Comparison of ENCODE assay signal across 9 mouse cellular contexts in genomic region chr11:54304471-54304873, GRCm38 (mm10). TPM values are rescaled to one million over a fixed set of nuclear protein-coding genes. Genes with fewer than 3 reads are reported as not detected.
A peak's percentile ranks its signal among the peaks of the same experiment; 100 is the strongest.
DNase-seq lines count a peak whose midpoint lies in the region; ATAC-seq lines count a peak whose summit lies in the region.
"Had no signal": no experiment of that assay in that cellular context is flagged by ENCODE, and none has a peak within 500 bp of the region (broad histone marks: within the 10 kb centered on the region; RNA-seq: fewer than 3 reads in every experiment).

No protein-coding gene starts in this region.

- no peak for ATAC-seq in heart, embryonic 16.5 days (replicated peaks; ENCODE audit: extremely low read depth, insufficient read depth, low FRiP score)
- ATAC-seq in hindbrain, embryonic 13.5 days (ENCODE audit: low FRiP score): peak; percentile 47
- ATAC-seq in midbrain, embryonic 14.5 days (ENCODE audit: low FRiP score, low TSS enrichment): no peak; the same call in 1 of the 2 replicates
- no peak for ATAC-seq in inflammation-experienced regulatory T-cells, adult 6 months
- ATAC-seq: Patski had no signal

- peaks cover 8% of the 10 kb centered on the region for H3K4me1 ChIP-seq in heart, embryonic 16.5 days (ENCODE audit: control insufficient read depth, insufficient read depth, low read length)
- peaks cover 44% of the 10 kb centered on the region for H3K4me1 ChIP-seq in hindbrain, embryonic 13.5 days (replicated peaks)
- H3K4me1 ChIP-seq in midbrain, embryonic 14.5 days (ENCODE audit: control insufficient read depth, insufficient read depth, low read length): peaks cover 32% of the 10 kb centered on the region

- no peak for DNase-seq in heart, adult 8-10 months (ENCODE audit: low spot score)
- DNase-seq in cerebellum, postnatal 25 days: peak; percentile 64 to 67
- peak; percentile 70 for DNase-seq in midbrain, embryonic 14.5 days
- no peak for DNase-seq in ovary, postnatal 10 days (ENCODE audit: low spot score)
- no peak for DNase-seq in spleen, adult 18-20 months

- H3K36me3 ChIP-seq in heart, embryonic 16.5 days (ENCODE audit: control insufficient read depth, insufficient read depth): no peaks in the 10 kb centered on the region
- H3K36me3 ChIP-seq in hindbrain, embryonic 13.5 days: no peaks in the 10 kb centered on the region
- H3K36me3 ChIP-seq in midbrain, embryonic 14.5 days (ENCODE audit: control insufficient read depth, insufficient read depth, low read length): no peaks in the 10 kb centered on the region

- 0 out of 2 replicates have a peak overlapping the region, but pooled peaks have one; percentile 50 for H3K9ac ChIP-seq in heart, embryonic 16.5 days (ENCODE audit: low read length)
- peak overlapping the region; percentile 94 for H3K9ac ChIP-seq in hindbrain, embryonic 13.5 days
- peak overlapping the region; percentile 89 for H3K9ac ChIP-seq in midbrain, embryonic 14.5 days (replicated peaks; ENCODE audit: low read length)

- H3K4me2 ChIP-seq in heart, embryonic 16.5 days (ENCODE audit: low read depth, low read length): peak overlapping the region; percentile 94
- H3K4me2 ChIP-seq in hindbrain, embryonic 13.5 days: peak overlapping the region; percentile 79
- H3K4me2 ChIP-seq in midbrain, embryonic 14.5 days (ENCODE audit: low read length): peak overlapping the region; percentile 85

- H3K9me3 ChIP-seq in heart, embryonic 16.5 days (replicated peaks; ENCODE audit: control insufficient read depth, low read length): no peaks in the 10 kb centered on the region
- no peaks in the 10 kb centered on the region for H3K9me3 ChIP-seq in hindbrain, embryonic 13.5 days
- H3K9me3 ChIP-seq in midbrain, embryonic 14.5 days (ENCODE audit: control insufficient read depth, low read length): no peaks in the 10 kb centered on the region

- H3K27me3 ChIP-seq in heart, embryonic 16.5 days (ENCODE audit: control insufficient read depth, insufficient read depth, low read length): peaks cover 24% of the 10 kb centered on the region
- no peaks in the 10 kb centered on the region for H3K27me3 ChIP-seq in hindbrain, embryonic 13.5 days
- H3K27me3 ChIP-seq in midbrain, embryonic 14.5 days (ENCODE audit: control insufficient read depth, insufficient read depth, low read length): no peaks in the 10 kb centered on the region

- WGBS in heart, embryonic 16.5 days: 7% methylated on average over 7 of the region's 7 CpGs
- 4% methylated on average over 7 of the region's 7 CpGs for WGBS in hindbrain, embryonic 13.5 days
- 0% methylated on average over 7 of the region's 7 CpGs for WGBS in midbrain, embryonic 14.5 days

- peak overlapping the region; percentile 58 for H3K4me3 ChIP-seq in heart, embryonic 16.5 days (ENCODE audit: low read length)
- H3K4me3 ChIP-seq in hindbrain, embryonic 13.5 days: peak overlapping the region; percentile 71
- H3K4me3 ChIP-seq in midbrain, embryonic 14.5 days (replicated peaks; ENCODE audit: low read depth, low read length): peak overlapping the region; percentile 66

- H3K27ac ChIP-seq in heart, embryonic 16.5 days (ENCODE audit: low read length): no peak overlapping the region
- peak overlapping the region; percentile 94 for H3K27ac ChIP-seq in hindbrain, embryonic 13.5 days
- peak overlapping the region; percentile 93 for H3K27ac ChIP-seq in midbrain, embryonic 14.5 days (replicated peaks; ENCODE audit: low read depth, low read length)

RNA-seq across cellular contexts. Expression of gene Acsl6, which starts 0.9 kb away (rescaled TPM):
- polyA plus RNA-seq in heart, embryonic 16.5 days (2015; fragmentation: Nextera tagmentation; extraction: Ambion mirVana): 0.37 and 0.66 TPM in 2 replicates
- total RNA-seq in heart, adult 8-10 months (2022): 10 to 100 TPM; 10.1 to 17.7 (median 14.0) TPM
- 39.6 and 40.4 TPM in 2 replicates for polyA plus RNA-seq in hindbrain, embryonic 13.5 days (2015; fragmentation: Nextera tagmentation; extraction: Ambion mirVana)
- 38.4 and 40.9 TPM in 2 replicates for polyA plus RNA-seq in midbrain, embryonic 14.5 days (2014; fragmentation: Nextera tagmentation; extraction: Ambion mirVana)
- polyA plus RNA-seq in inflammation-experienced regulatory T-cells, adult 6 months (2017; shearing (Covaris generic)): not detected

RNA-seq across cellular contexts. Expression of gene Il3, which starts 37.4 kb away (rescaled TPM):
- not detected in 2 replicates for polyA plus RNA-seq in heart, embryonic 16.5 days (2015; fragmentation: Nextera tagmentation; extraction: Ambion mirVana)
- not detected for total RNA-seq in heart, adult 8-10 months (2022)
- not detected in 2 replicates for polyA plus RNA-seq in hindbrain, embryonic 13.5 days (2015; fragmentation: Nextera tagmentation; extraction: Ambion mirVana)
- polyA plus RNA-seq in midbrain, embryonic 14.5 days (2014; fragmentation: Nextera tagmentation; extraction: Ambion mirVana): not detected in 2 replicates
- not detected for polyA plus RNA-seq in inflammation-experienced regulatory T-cells, adult 6 months (2017; shearing (Covaris generic))
- polyA plus RNA-seq: Patski had no signal

RNA-seq across cellular contexts. Expression of gene Csf2, which starts 55.0 kb away (rescaled TPM):
- polyA plus RNA-seq in heart, embryonic 16.5 days (2015; fragmentation: Nextera tagmentation; extraction: Ambion mirVana): not detected in 2 replicates
- 1 to 10 TPM in 1 of 4 experiments, under 1 TPM in 1, not detected in 2; 0.56 to 1.4 TPM for total RNA-seq in heart, adult 8-10 months (2022)
- polyA plus RNA-seq in hindbrain, embryonic 13.5 days (2015; fragmentation: Nextera tagmentation; extraction: Ambion mirVana): not detected in 2 replicates
- not detected in 2 replicates for polyA plus RNA-seq in midbrain, embryonic 14.5 days (2014; fragmentation: Nextera tagmentation; extraction: Ambion mirVana)
- polyA plus RNA-seq in inflammation-experienced regulatory T-cells, adult 6 months (2017; shearing (Covaris generic)): 1 to 10 TPM in 2 of 3 experiments, not detected in 1; 1.2 to 2.8 TPM

Comparison
In these comparisons a context has a peak if more than half of its experiments do, and no peak if none do; other contexts are left out.
1. DNase-seq: peak in cerebellum, postnatal 25 days (2 of 2) and midbrain, embryonic 14.5 days (single experiment); none in heart, adult 8-10 months (single experiment), ovary, postnatal 10 days (single experiment) and spleen, adult 18-20 months (0 of 2).
2. RNA of gene Acsl6, which starts 0.9 kb away (polyA plus RNA-seq): 38.4 to 40.9 TPM in midbrain, embryonic 14.5 days and 39.6 to 40.4 TPM in hindbrain, embryonic 13.5 days; 0.37 to 0.66 TPM in heart, embryonic 16.5 days and not detected in inflammation-experienced regulatory T-cells, adult 6 months; every median in the first group is over 10 times any median in the second.
3. Peak in every context shown above with its lines, with median percentiles within 50 percentile points of each other: H3K4me2 ChIP-seq, H3K4me3 ChIP-seq and H3K9ac ChIP-seq.